Mouse (Mus musculus) CD8-positive naive resting alpha-beta T cell, adult 2 months (primary cell): ENCODE data around the gene Rnf225.

ENCODE experiments used
- DNase-seq, 2 experiments: peaks; one replicate each; pipeline ENCODE4 v3.0.0; 2022; ENCODE audit warnings: low read depth in 2 of 2, low spot score in 2 of 2

The Rnf225 gene

GRCm38 (mm10) chr7:12980291-12980690, 53.1 kb downstream of the Rnf225 start:
- DNase-seq: no peak
